Mouse (Mus musculus) lung, postnatal 14 days (tissue): ENCODE results near the gene Rspo4.

Source experiments
- DNase-seq: peaks from one replicate; pipeline ENCODE4 v3.0.0; 2021

Gene Rspo4

GRCm38 (mm10) chr2:151842648-151843226 lies at the start of gene Rspo4:
Rspo4 (plus strand) TSS chr2:151842927.
- no peak for DNase-seq

- DNase-seq = no peak
Measured at GRCm38 (mm10) chr2:151815586-151815985, 27.1 kb upstream of the Rspo4 start.

GRCm38 (mm10) chr2:151862257-151862810 lies 19.6 kb downstream of the Rspo4 start:
- DNase-seq = no peak

- no peak for DNase-seq
Measured at GRCm38 (mm10) chr2:151864941-151865340, 22.2 kb downstream of the Rspo4 start.

- DNase-seq = peak; percentile 67
Measured at GRCm38 (mm10) chr2:151866487-151866886, 23.8 kb downstream of the Rspo4 start.

- no peak for DNase-seq
Measured at GRCm38 (mm10) chr2:151868196-151868595, 25.5 kb downstream of the Rspo4 start.

- peak; percentile 26 for DNase-seq
Measured at GRCm38 (mm10) chr2:151874551-151874950, 31.8 kb downstream of the Rspo4 start.

- DNase-seq = peak; percentile 58
Measured at GRCm38 (mm10) chr2:151876012-151876485, 33.3 kb downstream of the Rspo4 start.

GRCm38 (mm10) chr2:151878645-151879044 lies 35.9 kb downstream of the Rspo4 start:
- DNase-seq = no peak

- DNase-seq = no peak
Measured at GRCm38 (mm10) chr2:151879760-151880159, 37.0 kb downstream of the Rspo4 start.

GRCm38 (mm10) chr2:151891031-151891430 lies 48.3 kb downstream of the Rspo4 start:
- no peak for DNase-seq

- DNase-seq = no peak
Measured at GRCm38 (mm10) chr2:151893122-151893774, 50.5 kb downstream of the Rspo4 start.

GRCm38 (mm10) chr2:151894209-151894980 lies 51.7 kb downstream of the Rspo4 start:
- no peak for DNase-seq

- no peak for DNase-seq
Measured at GRCm38 (mm10) chr2:151895911-151896310, 53.2 kb downstream of the Rspo4 start.

GRCm38 (mm10) chr2:151898106-151898505 lies 55.4 kb downstream of the Rspo4 start:
- DNase-seq = no peak

GRCm38 (mm10) chr2:151900845-151901244 lies 58.1 kb downstream of the Rspo4 start:
- DNase-seq = no peak

- no peak for DNase-seq
Measured at GRCm38 (mm10) chr2:151903267-151903666, 60.5 kb downstream of the Rspo4 start.

- DNase-seq = no peak
Measured at GRCm38 (mm10) chr2:151903933-151904332, 61.2 kb downstream of the Rspo4 start.

- DNase-seq = no peak
Measured at GRCm38 (mm10) chr2:151904636-151905035, 61.9 kb downstream of the Rspo4 start.

- DNase-seq = no peak
Measured at GRCm38 (mm10) chr2:151907020-151907419, 64.3 kb downstream of the Rspo4 start.

GRCm38 (mm10) chr2:151909386-151909785 lies 66.7 kb downstream of the Rspo4 start:
- no peak for DNase-seq

- DNase-seq = no peak
Measured at GRCm38 (mm10) chr2:151910498-151910897, 67.8 kb downstream of the Rspo4 start.

- DNase-seq = no peak
Measured at GRCm38 (mm10) chr2:151910919-151911500, 68.3 kb downstream of the Rspo4 start, which contains the start of gene Angpt4. Angpt4 (plus strand) TSS chr2:151911210.
